Mouse (Mus musculus): ENCODE measurements around the gene Olfr1394. TPM values are rescaled to one million over a fixed set of nuclear protein-coding genes. Genes with fewer than 3 reads are reported as not detected.
"Not testable (repeated sequence)": the region's sequence is repeated elsewhere in the genome, so short reads cannot be mapped to it uniquely, and the experiment has no call there.

Olfr1394 gene
- polyA plus RNA-seq, 1 experiment from 2014 or later: not detected

GRCm38 (mm10) chr11:49156821-49157814 lies 2.9 kb downstream of the Olfr1394 start:
- no peaks in the 10 kb centered on the region for H3K27me3 ChIP-seq
- WGBS: 84% methylated on average over 2 of the region's 2 CpGs
- no peak for ATAC-seq (ENCODE audit: low FRiP score, low read depth)

GRCm38 (mm10) chr11:49168839-49169611 lies 14.8 kb downstream of the Olfr1394 start:
- ATAC-seq (ENCODE audit: low FRiP score, low read depth): peak; percentile 48; the same call in 1 of the 2 replicates
- H3K4me3 ChIP-seq: peak overlapping the region; percentile 37
- peaks cover 7% of the 10 kb centered on the region for H3K4me1 ChIP-seq
- no peak overlapping the region for H3K27ac ChIP-seq
- peak overlapping the region; percentile 68 for H3K4me2 ChIP-seq (replicated peaks)
- H3K36me3 ChIP-seq: no peaks in the 10 kb centered on the region
- H3K27me3 ChIP-seq: peaks cover 36% of the 10 kb centered on the region
- H3K9ac ChIP-seq: peak overlapping the region; percentile 53
- 4% methylated on average over 50 of the region's 50 CpGs for WGBS
- 0 out of 2 replicates have a peak, but pooled peaks cover 8% of the 10 kb centered on the region for H3K9me3 ChIP-seq

More at GRCm38 (mm10) chr11:49156821-49157814, 2.9 kb downstream of the Olfr1394 start:
- no peak overlapping the region for H3K4me3 ChIP-seq
- H3K4me2 ChIP-seq (replicated peaks): no peak overlapping the region
- H3K9ac ChIP-seq: no peak overlapping the region
- H3K9me3 ChIP-seq: no peaks in the 10 kb centered on the region
- no peaks in the 10 kb centered on the region for H3K36me3 ChIP-seq
- no peak overlapping the region for H3K27ac ChIP-seq
- no peaks in the 10 kb centered on the region for H3K4me1 ChIP-seq

GRCm38 (mm10) chr11:49170576-49170975 lies 16.4 kb downstream of the Olfr1394 start:
- H3K9me3 ChIP-seq: 0 out of 2 replicates have a peak, but pooled peaks cover 8% of the 10 kb centered on the region
- no peak overlapping the region for H3K9ac ChIP-seq
- H3K27me3 ChIP-seq: peaks cover 36% of the 10 kb centered on the region
- 88% methylated on average over 4 of the region's 4 CpGs for WGBS
- no peak overlapping the region for H3K4me2 ChIP-seq (replicated peaks)
- H3K27ac ChIP-seq: no peak overlapping the region
- ATAC-seq (ENCODE audit: low FRiP score, low read depth): no peak
- no peak overlapping the region for H3K4me3 ChIP-seq
- H3K36me3 ChIP-seq: no peaks in the 10 kb centered on the region
- H3K4me1 ChIP-seq: peaks cover 7% of the 10 kb centered on the region

GRCm38 (mm10) chr11:49175345-49175744 lies 21.2 kb downstream of the Olfr1394 start:
- H3K4me1 ChIP-seq: no peaks in the 10 kb centered on the region
- H3K9ac ChIP-seq: no peak overlapping the region
- H3K4me2 ChIP-seq (replicated peaks): no peak overlapping the region
- H3K27me3 ChIP-seq: peaks cover 7% of the 10 kb centered on the region
- no peaks in the 10 kb centered on the region for H3K36me3 ChIP-seq
- ATAC-seq (ENCODE audit: low FRiP score, low read depth): no peak
- no peak overlapping the region for H3K27ac ChIP-seq
- 84% methylated on average over 8 of the region's 8 CpGs for WGBS
- H3K9me3 ChIP-seq: no peaks in the 10 kb centered on the region
- H3K4me3 ChIP-seq: no peak overlapping the region

GRCm38 (mm10) chr11:49176047-49176779 lies 22.0 kb downstream of the Olfr1394 start:
- ATAC-seq (ENCODE audit: low FRiP score, low read depth); H3K27me3 ChIP-seq; H3K4me1 ChIP-seq; H3K9ac ChIP-seq; H3K9me3 ChIP-seq; H3K36me3 ChIP-seq; H3K27ac ChIP-seq; H3K4me3 ChIP-seq; H3K4me2 ChIP-seq (replicated peaks): not testable (repeated sequence)
- WGBS: 61% methylated on average over 4 of the region's 4 CpGs

GRCm38 (mm10) chr11:49183172-49183571 lies 29.0 kb downstream of the Olfr1394 start:
- H3K9ac ChIP-seq: no peak overlapping the region

GRCm38 (mm10) chr11:49186452-49186851 lies 32.3 kb downstream of the Olfr1394 start:
- Histone ChIP-seq H3K9me3 (no peaks in the 10 kb centered on the region), H3K27me3 (no peaks in the 10 kb centered on the region), H3K4me2 (replicated peaks) (no peak overlapping the region), H3K27ac (no peak overlapping the region), H3K4me3 (no peak overlapping the region), H3K36me3 (no peaks in the 10 kb centered on the region), H3K4me1 (no peaks in the 10 kb centered on the region), H3K9ac (no peak overlapping the region)
- 82% methylated on average over 6 of the region's 6 CpGs for WGBS
- no peak for ATAC-seq (ENCODE audit: low FRiP score, low read depth)

More at GRCm38 (mm10) chr11:49183172-49183571, 29.0 kb downstream of the Olfr1394 start:
- ATAC-seq (ENCODE audit: low FRiP score, low read depth): no peak
- no peak overlapping the region for H3K4me3 ChIP-seq
- H3K27me3 ChIP-seq: no peaks in the 10 kb centered on the region
- H3K4me1 ChIP-seq: no peaks in the 10 kb centered on the region
- no peak overlapping the region for H3K27ac ChIP-seq
- WGBS: 62% methylated on average over 1 of the region's 1 CpGs
- no peak overlapping the region for H3K4me2 ChIP-seq (replicated peaks)
- H3K36me3 ChIP-seq: no peaks in the 10 kb centered on the region
- H3K9me3 ChIP-seq: no peaks in the 10 kb centered on the region

GRCm38 (mm10) chr11:49186955-49187488 lies 32.8 kb downstream of the Olfr1394 start, which contains the start of gene Btnl9:
TSS of gene Btnl9 (minus strand) at chr11:49187159.
- Histone ChIP-seq H3K27ac (no peak within 1 kb of the TSS), H3K9ac (no peak within 1 kb of the TSS), H3K36me3 (no peaks in the 10 kb centered on the region), H3K4me3 (no peak within 1 kb of the TSS), H3K27me3 (no peaks in the 10 kb centered on the region), H3K9me3 (no peaks in the 10 kb centered on the region), H3K4me1 (no peaks in the 10 kb centered on the region), H3K4me2 (replicated peaks) (no peak within 1 kb of the TSS)
- WGBS: 79% methylated on average over 8 of the region's 8 CpGs
- no peak for ATAC-seq (ENCODE audit: low FRiP score, low read depth)

GRCm38 (mm10) chr11:49187701-49188100 lies 33.5 kb downstream of the Olfr1394 start:
- Histone ChIP-seq H3K9ac (no peak overlapping the region), H3K27ac (no peak overlapping the region), H3K4me3 (no peak overlapping the region), H3K4me2 (replicated peaks) (no peak overlapping the region), H3K9me3 (no peaks in the 10 kb centered on the region), H3K4me1 (no peaks in the 10 kb centered on the region), H3K36me3 (no peaks in the 10 kb centered on the region), H3K27me3 (no peaks in the 10 kb centered on the region)
- no peak for ATAC-seq (ENCODE audit: low FRiP score, low read depth)
- WGBS: 81% methylated on average over 10 of the region's 10 CpGs

- Histone ChIP-seq H3K27me3 (no peaks in the 10 kb centered on the region), H3K9ac (no peak overlapping the region), H3K9me3 (no peaks in the 10 kb centered on the region), H3K4me3 (no peak overlapping the region), H3K4me2 (replicated peaks) (no peak overlapping the region), H3K27ac (no peak overlapping the region), H3K4me1 (no peaks in the 10 kb centered on the region), H3K36me3 (no peaks in the 10 kb centered on the region)
- no peak for ATAC-seq (ENCODE audit: low FRiP score, low read depth)
- WGBS: 5% methylated on average over 7 of the region's 7 CpGs
These were observed 35.6 kb downstream of the Olfr1394 start for GRCm38 (mm10) chr11:49189737-49190136.

GRCm38 (mm10) chr11:49191083-49191482 lies 36.9 kb downstream of the Olfr1394 start:
- no peaks in the 10 kb centered on the region for H3K27me3 ChIP-seq
- no peak overlapping the region for H3K27ac ChIP-seq
- ATAC-seq (ENCODE audit: low FRiP score, low read depth): no peak
- H3K9me3 ChIP-seq: no peaks in the 10 kb centered on the region
- no peak overlapping the region for H3K4me2 ChIP-seq (replicated peaks)
- 57% methylated on average over 2 of the region's 2 CpGs for WGBS
- H3K4me3 ChIP-seq: no peak overlapping the region
- no peak overlapping the region for H3K9ac ChIP-seq
- no peaks in the 10 kb centered on the region for H3K36me3 ChIP-seq
- no peaks in the 10 kb centered on the region for H3K4me1 ChIP-seq

Data from limb, embryonic 13.5 days (tissue).